ENCODE assay signal across 9 mouse cellular contexts in the genomic region with DNA sequence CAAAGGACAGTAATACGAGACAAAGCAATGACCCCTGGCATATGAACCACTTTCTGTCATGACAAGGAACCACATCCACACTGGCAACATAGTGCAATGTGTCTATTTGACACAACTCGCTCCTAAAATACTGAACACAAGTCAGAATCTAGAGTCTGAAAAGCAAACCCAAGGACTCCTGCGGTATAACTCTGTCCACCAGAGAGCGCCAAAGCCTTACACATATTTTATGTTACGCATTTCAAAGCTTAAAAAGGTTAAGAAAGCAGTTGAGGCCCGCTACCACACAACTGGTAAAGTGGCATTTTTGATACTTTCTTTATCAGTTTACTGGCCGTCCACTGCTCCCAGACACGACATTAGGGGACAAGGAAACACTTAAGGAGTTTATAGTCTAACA. TPM values are rescaled to one million over a fixed set of nuclear protein-coding genes. Genes with fewer than 3 reads are reported as not detected.
DNase-seq lines count a peak whose midpoint lies in the region; ATAC-seq and TF ChIP-seq lines count a peak whose summit lies in the region.
"Had no signal": no experiment of that assay in that cellular context is flagged by ENCODE, and none has a peak within 500 bp of the region (broad histone marks: within the 10 kb centered on the region; RNA-seq: fewer than 3 reads in every experiment).

No protein-coding gene starts in this region.

- H3K4me1 ChIP-seq in forebrain, embryonic 11.5 days (replicated peaks; ENCODE audit: control insufficient read depth, insufficient read depth, low read length): 0 out of 2 replicates have a peak, but pooled peaks cover 2% of the 10 kb centered on the region
- H3K4me1 ChIP-seq in forebrain, embryonic 16.5 days (replicated peaks; ENCODE audit: control insufficient read depth, insufficient read depth, low read length): peaks cover 7% of the 10 kb centered on the region
- H3K4me1 ChIP-seq in MEL (ENCODE audit: control insufficient read depth in 1 of 2, insufficient read depth in 2 of 2, low read length in 2 of 2): peaks cover 11% of the 10 kb centered on the region in 2 experiments

- no peak overlapping the region for H3K4me3 ChIP-seq in forebrain, embryonic 11.5 days (ENCODE audit: low read depth, low read length)
- H3K4me3 ChIP-seq in forebrain, embryonic 16.5 days (replicated peaks; ENCODE audit: low read length): no peak overlapping the region
- no peak overlapping the region for H3K4me3 ChIP-seq in MEL (ENCODE audit: control insufficient read depth in 1 of 2, insufficient read depth in 1 of 2, low read depth in 2 of 2, low read length in 2 of 2)
- no peak overlapping the region for H3K4me3 ChIP-seq in layer of hippocampus, adult 2 months
- H3K4me3 ChIP-seq: liver, embryonic 15.5 days had no signal

- peak; percentile 81 for DNase-seq in forebrain, embryonic 11.5 days (ENCODE audit: low spot score)
- DNase-seq in MEL (ENCODE audit: low read depth, low spot score): peak; percentile 81
- DNase-seq in cerebellum, postnatal 25 days: peak; percentile 78 to 86
- peak; percentile 83 for DNase-seq in heart, adult 8-10 months (ENCODE audit: low spot score)
- DNase-seq in layer of hippocampus, adult 2 months (ENCODE audit: low spot score in 2 of 2): peak; percentile 72 to 82
- DNase-seq in lung, postnatal 14 days: peak; percentile 88
- peak; percentile 52 to 65 for DNase-seq in spleen, postnatal 14 days (ENCODE audit: low spot score in 2 of 2)

- H3K9ac ChIP-seq in forebrain, embryonic 11.5 days (ENCODE audit: low read length): no peak overlapping the region
- no peak overlapping the region for H3K9ac ChIP-seq in forebrain, embryonic 16.5 days (replicated peaks; ENCODE audit: low read depth, low read length)
- H3K9ac ChIP-seq in MEL (ENCODE audit: control insufficient read depth, low read depth, low read length, poor library complexity, severe bottlenecking): 0 out of 2 replicates have a peak overlapping the region, but pooled peaks have one; percentile 14
- H3K9ac ChIP-seq: liver, embryonic 15.5 days had no signal

- H3K4me2 ChIP-seq in forebrain, embryonic 11.5 days (ENCODE audit: low read depth, low read length, severe bottlenecking): no peak overlapping the region
- no peak overlapping the region for H3K4me2 ChIP-seq in forebrain, embryonic 16.5 days (ENCODE audit: low read length)
- H3K4me2 ChIP-seq: liver, embryonic 15.5 days had no signal

- TF ChIP-seq EP300 in MEL (IDR thresholded peaks at IDR 0.05; ENCODE audit: low read depth in 1 of 2, low read length in 2 of 2): no peak

- H3K9me3 ChIP-seq in forebrain, embryonic 11.5 days (ENCODE audit: control insufficient read depth, low read length): no peaks in the 10 kb centered on the region
- no peaks in the 10 kb centered on the region for H3K9me3 ChIP-seq in forebrain, embryonic 16.5 days (ENCODE audit: control insufficient read depth, low read length)
- H3K9me3 ChIP-seq in MEL (replicated peaks; ENCODE audit: insufficient read depth, low read length): no peaks in the 10 kb centered on the region
- H3K9me3 ChIP-seq: liver, embryonic 15.5 days had no signal

- no peak for TF ChIP-seq POLR2A in MEL (IDR thresholded peaks at IDR 0.05; ENCODE audit: control insufficient read depth in 1 of 2, insufficient read depth in 1 of 2, low read depth in 1 of 2, low read length in 2 of 2, poor library complexity in 1 of 2)

- peak; percentile 95 for TF ChIP-seq RAD21 in MEL (IDR thresholded peaks at IDR 0.05; ENCODE audit: low read depth, low read length)

- no peaks in the 10 kb centered on the region for H3K27me3 ChIP-seq in forebrain, embryonic 11.5 days (ENCODE audit: control insufficient read depth, insufficient read depth, low read length)
- no peaks in the 10 kb centered on the region for H3K27me3 ChIP-seq in forebrain, embryonic 16.5 days (replicated peaks; ENCODE audit: control insufficient read depth, insufficient read depth, low read length)
- no peaks in the 10 kb centered on the region for H3K27me3 ChIP-seq in MEL (ENCODE audit: control insufficient read depth in 1 of 2, insufficient read depth in 2 of 2, low read length in 2 of 2)
- H3K27me3 ChIP-seq: liver, embryonic 15.5 days had no signal

- no peak overlapping the region for H3K27ac ChIP-seq in forebrain, embryonic 11.5 days (ENCODE audit: low read depth, low read length)
- H3K27ac ChIP-seq in forebrain, embryonic 16.5 days (ENCODE audit: low read length): no peak overlapping the region
- H3K27ac ChIP-seq in MEL (ENCODE audit: control insufficient read depth, low read depth, low read length): no peak overlapping the region
- H3K27ac ChIP-seq in layer of hippocampus, adult 2 months: no peak overlapping the region
- H3K27ac ChIP-seq: liver, embryonic 15.5 days had no signal

- H3K36me3 ChIP-seq in forebrain, embryonic 11.5 days (ENCODE audit: control insufficient read depth, insufficient read depth, low read length): no peaks in the 10 kb centered on the region
- H3K36me3 ChIP-seq in forebrain, embryonic 16.5 days (ENCODE audit: control insufficient read depth, insufficient read depth): no peaks in the 10 kb centered on the region
- peaks cover 0 to 16% of the 10 kb centered on the region in 2 experiments; a peak in 2 of 4 replicates for H3K36me3 ChIP-seq in MEL (ENCODE audit: control insufficient read depth in 1 of 2, insufficient read depth in 2 of 2, low read length in 2 of 2)
- H3K36me3 ChIP-seq: liver, embryonic 15.5 days had no signal

- peak; percentile 71 to 92 (median 73) for TF ChIP-seq CTCF in MEL (IDR thresholded peaks at IDR 0.05 in 2 of 3, conservative IDR thresholded peaks at IDR 0.05 in 1 of 3; ENCODE audit: control insufficient read depth in 1 of 3, insufficient read depth in 1 of 3, low read depth in 2 of 3, low read length in 3 of 3, poor library complexity in 1 of 3, severe bottlenecking in 1 of 3)
- peak; percentile 90 for TF ChIP-seq CTCF in layer of hippocampus, adult 2 months (conservative IDR thresholded peaks at IDR 0.05)

- H3K79me2 ChIP-seq in MEL (ENCODE audit: control insufficient read depth, insufficient read depth, low read length, poor library complexity): no peaks in the 10 kb centered on the region

- 10% methylated on average over 8 of the region's 8 CpGs for WGBS in forebrain, embryonic 11.5 days
- 6% methylated on average over 8 of the region's 8 CpGs for WGBS in forebrain, embryonic 16.5 days

- ATAC-seq in forebrain, embryonic 11.5 days (replicated peaks; ENCODE audit: low FRiP score): peak; percentile 15; the same call in 1 of the 2 replicates
- ATAC-seq in forebrain, embryonic 16.5 days: no peak

TF ChIP-seq in MEL, 35 proteins besides CTCF, POLR2A, EP300 and RAD21:
- TF ChIP-seq NRF1 (IDR thresholded peaks at IDR 0.05; ENCODE audit: insufficient read depth, low read depth, low read length, poor library complexity, severe bottlenecking) (no peak), E2F4 (IDR thresholded peaks at IDR 0.05; ENCODE audit: borderline replicate concordance, low read depth, low read length) (no peak), HCFC1 (IDR thresholded peaks at IDR 0.05; ENCODE audit: low read depth, low read length) (no peak), ZC3H11A (IDR thresholded peaks at IDR 0.05; ENCODE audit: low read depth, low read length) (peak; percentile 97), NELFE (IDR thresholded peaks at IDR 0.05; ENCODE audit: low read depth, low read length) (no peak), KAT2A (conservative IDR thresholded peaks at IDR 0.05; ENCODE audit: low read depth, low read length) (no peak), SMC3 (IDR thresholded peaks at IDR 0.05; ENCODE audit: low read depth, low read length) (peak; percentile 96), JUND (IDR thresholded peaks at IDR 0.05; ENCODE audit: low read depth, low read length) (no peak)

RNA-seq across cellular contexts. Expression of a gene that starts 10.6 kb away (rescaled TPM):
- 11.8 TPM in 2 replicates for polyA plus RNA-seq in forebrain, embryonic 11.5 days (2014; fragmentation: Nextera tagmentation; extraction: Ambion mirVana)
- polyA plus RNA-seq in forebrain, embryonic 16.5 days (2015; fragmentation: Nextera tagmentation; extraction: Ambion mirVana): 17.6 and 18.8 TPM in 2 replicates
- 6.9 and 7.4 TPM in 2 replicates for total RNA-seq in MEL (2012; rRNA removed)
- 10 to 100 TPM in 1 of 2 experiments, not detected in 1; 14.0 TPM for polyA plus RNA-seq in MEL (2012; ENCODE audit: insufficient read depth in 1 of 2, insufficient read length in 2 of 2, low read depth in 1 of 2, low replicate concordance in 2 of 2, missing spikeins in 1 of 2)
- total RNA-seq in heart, adult 8-10 months (2022): 1 to 10 TPM; 3.9 to 5.6 (median 4.2) TPM
- 10 to 100 TPM; 61.6 TPM for total RNA-seq in layer of hippocampus, adult 2 months (2021)
